Mouse (Mus musculus) CD4-positive, CD25-positive, alpha-beta regulatory T cell, adult 4 months (primary cell): ENCODE data around the gene Sdccag8. TPM values are rescaled to one million over a fixed set of nuclear protein-coding genes. Genes with fewer than 3 reads are reported as not detected.

ENCODE experiments used
- ATAC-seq: one replicate; pipeline ENCODE4 v1.8.0; 2017
- polyA plus RNA-seq, 2 experiments: library from polyadenylated mRNA; unstranded; fragments of 100-300 nt; shearing (Covaris generic); gene quantifications; one replicate each; pipeline ENCODE4 v1.2.1; 2017

The Sdccag8 gene
- polyA plus RNA-seq, 2 experiments from 2014 or later: 25.3 to 25.5 TPM

DNA sequence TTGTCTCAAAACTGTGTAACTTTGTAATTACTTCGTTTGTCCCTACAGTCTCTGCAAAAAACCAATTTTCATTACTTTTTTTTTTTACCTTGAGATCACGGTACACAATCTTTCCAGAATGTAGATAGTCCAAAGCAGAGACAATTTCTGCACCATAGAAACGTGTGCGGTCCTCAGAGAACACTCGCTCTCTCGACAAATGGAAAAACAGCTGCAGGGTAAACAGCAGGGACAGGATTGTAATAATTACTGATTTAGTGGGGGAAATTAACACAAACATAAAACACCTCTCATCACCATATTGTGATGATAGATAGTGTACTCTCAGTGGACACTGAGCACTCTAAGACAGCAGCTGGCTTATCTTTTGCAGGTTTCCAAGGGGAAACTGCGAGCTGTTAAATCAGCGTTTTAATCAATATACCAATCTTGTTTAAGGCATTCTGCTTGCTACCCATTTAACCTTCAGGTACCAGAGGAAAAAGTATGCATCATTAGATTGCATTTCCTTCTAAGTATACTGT is 252.7 kb downstream of the Sdccag8 start:
- ATAC-seq: no peak

DNA sequence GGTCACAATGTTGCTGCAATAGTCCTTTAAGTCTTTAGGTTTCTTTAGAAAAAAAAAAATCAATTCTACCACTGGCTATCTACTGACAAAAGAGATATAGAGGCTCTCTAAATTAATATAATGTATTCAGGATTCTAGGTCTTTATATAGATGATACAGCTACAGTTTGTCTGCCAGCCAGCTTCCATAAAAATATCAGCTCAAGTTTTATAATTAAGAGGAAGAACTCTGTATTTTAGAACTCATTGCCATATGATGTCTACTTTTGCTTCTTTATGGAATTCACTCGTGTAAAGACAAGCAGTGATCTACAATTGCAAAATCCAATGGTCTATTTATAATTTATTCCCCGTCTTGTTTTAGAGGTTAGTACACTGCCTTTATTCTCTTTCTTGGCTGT is 254.7 kb downstream of the Sdccag8 start:
- no peak for ATAC-seq

Other genes starting within 250 kb of the Sdccag8 start
- gene Cep170, start 593 bp upstream of the Sdccag8 start, polyA plus RNA-seq: 10 to 100 TPM; 12.1 to 13.0 TPM